Mouse (Mus musculus) large intestine, adult 2 months (tissue): ENCODE data around the gene Cntnap2. TPM values are rescaled to one million over a fixed set of nuclear protein-coding genes. Genes with fewer than 3 reads are reported as not detected.

Experiments
- DNase-seq: peaks from one replicate; pipeline ENCODE4 v3.0.0-alpha.2; 2012; ENCODE audit warnings: low read depth, low spot score
- WGBS: fragments of 180-500 bp; shearing (Covaris S2); methylation state at CpG from one replicate; pipeline ENCODE4 v1.1.7; 2018; 5-methylcytosine and 5-hydroxymethylcytosine counted together
- polyA plus RNA-seq: library from polyadenylated mRNA; depleted of rRNA; stranded (reverse); fragments of >200 nt; gene quantifications from 2 replicates; pipeline ENCODE4 v1.2.3, GENCODE M21; 2012

Gene Cntnap2
- polyA plus RNA-seq, 1 experiment, result 0.15 TPM

DNA sequence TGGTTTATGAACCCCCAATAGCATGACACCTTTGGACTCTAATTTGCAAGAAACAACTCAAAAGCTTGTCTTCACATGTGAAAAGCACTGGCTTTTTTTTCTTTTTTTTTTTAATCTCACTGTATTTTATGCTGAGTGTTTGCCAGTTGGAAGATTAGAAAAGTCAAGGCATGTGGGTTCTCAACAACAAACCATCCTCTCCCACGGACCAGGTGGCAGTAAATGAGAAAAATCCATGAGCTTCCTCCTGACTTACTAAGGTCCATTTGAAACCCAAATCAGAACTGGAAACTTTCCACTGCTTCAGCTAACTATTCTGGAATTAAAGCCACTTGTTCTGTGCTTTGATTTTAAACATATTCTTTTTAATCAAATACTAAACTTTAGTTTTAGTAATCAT lies 784.6 kb downstream of the Cntnap2 start:
- 40% methylated on average over 1 of the region's 1 CpGs for WGBS
- DNase-seq, result no peak

DNA sequence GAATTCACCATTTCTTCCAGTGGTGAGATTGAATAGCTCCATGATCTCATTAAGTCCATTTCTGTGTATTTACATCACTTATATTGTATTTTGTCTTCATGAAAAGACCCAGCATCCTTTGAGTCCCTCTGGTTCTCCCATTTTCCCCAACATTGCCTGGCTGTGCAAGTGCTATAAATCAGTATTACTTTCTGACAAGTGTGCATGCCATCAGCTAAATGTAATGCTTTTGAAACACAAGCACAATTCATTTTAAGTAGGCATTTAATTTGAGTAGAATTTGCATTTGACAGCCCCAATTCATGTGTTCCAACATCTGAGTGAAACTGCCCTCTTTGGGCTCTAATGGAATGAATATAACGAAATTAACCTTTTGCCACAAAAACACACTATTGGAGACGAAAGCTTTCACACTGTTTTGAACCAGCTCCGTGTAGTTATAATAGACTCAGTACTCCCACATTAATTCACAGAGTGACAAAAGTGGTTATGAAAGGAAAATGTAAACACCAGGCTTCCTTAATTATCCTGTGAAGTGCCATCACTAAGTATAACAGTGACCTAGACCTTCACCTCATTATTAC lies 812.3 kb downstream of the Cntnap2 start:
- WGBS, result 66% methylated on average over 3 of the region's 3 CpGs

DNA sequence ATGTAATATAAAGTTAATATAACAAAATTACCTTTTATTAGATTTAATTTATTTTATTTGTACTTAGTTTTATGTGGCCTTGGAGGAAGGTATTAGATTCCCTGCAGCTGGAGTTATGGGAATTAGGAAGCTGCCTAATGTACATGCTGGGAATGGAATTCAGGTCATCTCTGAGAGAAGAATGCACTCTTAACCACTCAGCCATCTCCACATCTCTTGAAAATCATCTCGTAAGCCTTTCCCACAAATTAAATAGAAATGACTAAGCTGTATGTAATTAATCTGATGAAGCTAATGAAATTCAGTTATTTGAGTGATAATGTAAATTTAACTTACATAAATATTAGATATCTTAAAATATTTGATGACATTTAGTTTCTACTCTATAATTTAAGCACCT lies 826.3 kb downstream of the Cntnap2 start:
- WGBS, result 87% methylated on average over 1 of the region's 1 CpGs
- no peak for DNase-seq

More for the DNA sequence above, 812.3 kb downstream of the Cntnap2 start:
- DNase-seq, result no peak

DNA sequence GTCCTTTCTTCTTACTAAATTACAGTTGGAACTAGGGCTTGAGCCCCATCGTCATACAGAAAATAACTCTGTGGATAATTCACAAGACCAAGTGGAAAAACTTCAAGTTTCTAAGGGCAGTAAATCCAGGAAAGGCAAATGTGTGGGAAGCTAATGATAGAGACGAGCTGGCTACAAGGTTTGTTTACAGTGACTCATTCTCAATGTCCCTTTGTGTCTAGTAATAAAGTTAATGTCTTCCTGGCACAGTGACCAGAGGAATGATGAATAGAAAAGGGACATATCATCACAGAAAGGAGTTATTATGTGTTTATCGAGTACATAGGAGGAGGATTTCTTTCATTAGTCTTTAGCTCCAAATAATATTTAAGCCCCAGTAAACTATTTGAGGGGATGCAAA lies 828.7 kb downstream of the Cntnap2 start:
- no peak for DNase-seq
- 34% methylated on average over 3 of the region's 3 CpGs for WGBS

DNA sequence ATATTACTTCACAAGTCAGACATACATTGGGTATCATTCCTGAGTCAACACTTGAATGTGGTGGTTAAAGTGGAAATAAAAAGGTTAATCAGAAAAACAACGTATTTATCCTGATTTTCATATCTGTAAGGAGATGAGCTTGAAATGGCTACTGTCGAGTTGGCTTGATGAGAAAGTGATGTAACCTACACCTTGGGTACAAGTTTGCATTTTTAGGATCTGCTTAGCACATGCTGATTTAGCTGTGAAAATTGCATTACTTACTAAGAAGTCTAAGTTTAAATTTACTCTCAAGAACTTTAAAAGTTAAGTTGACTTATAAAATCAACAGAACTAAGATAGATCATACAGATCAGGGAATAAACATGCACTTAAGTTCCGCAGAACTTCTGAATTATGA lies 879.1 kb downstream of the Cntnap2 start:
- WGBS, result 61% methylated on average over 3 of the region's 3 CpGs
- no peak for DNase-seq

DNA sequence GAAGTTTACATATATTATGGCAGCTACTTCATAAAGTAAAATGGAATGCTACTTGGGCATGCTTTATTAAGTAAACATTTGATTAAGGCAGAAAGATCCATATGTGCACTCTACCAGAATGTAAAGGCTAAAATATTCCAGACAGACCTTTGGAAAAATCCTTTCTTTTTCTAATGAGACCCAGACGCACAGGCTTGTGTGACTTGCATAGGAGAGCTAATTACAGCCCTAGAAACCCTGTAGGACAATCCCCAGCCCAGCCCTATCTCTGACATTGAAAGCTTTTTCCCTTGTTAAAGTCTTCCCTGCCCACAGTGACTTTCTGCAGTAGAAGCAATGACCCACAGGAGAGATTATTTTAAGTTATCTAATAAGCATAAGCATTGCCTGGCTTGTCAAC lies 879.6 kb downstream of the Cntnap2 start:
- no peak for DNase-seq
- 47% methylated on average over 1 of the region's 1 CpGs for WGBS

DNA sequence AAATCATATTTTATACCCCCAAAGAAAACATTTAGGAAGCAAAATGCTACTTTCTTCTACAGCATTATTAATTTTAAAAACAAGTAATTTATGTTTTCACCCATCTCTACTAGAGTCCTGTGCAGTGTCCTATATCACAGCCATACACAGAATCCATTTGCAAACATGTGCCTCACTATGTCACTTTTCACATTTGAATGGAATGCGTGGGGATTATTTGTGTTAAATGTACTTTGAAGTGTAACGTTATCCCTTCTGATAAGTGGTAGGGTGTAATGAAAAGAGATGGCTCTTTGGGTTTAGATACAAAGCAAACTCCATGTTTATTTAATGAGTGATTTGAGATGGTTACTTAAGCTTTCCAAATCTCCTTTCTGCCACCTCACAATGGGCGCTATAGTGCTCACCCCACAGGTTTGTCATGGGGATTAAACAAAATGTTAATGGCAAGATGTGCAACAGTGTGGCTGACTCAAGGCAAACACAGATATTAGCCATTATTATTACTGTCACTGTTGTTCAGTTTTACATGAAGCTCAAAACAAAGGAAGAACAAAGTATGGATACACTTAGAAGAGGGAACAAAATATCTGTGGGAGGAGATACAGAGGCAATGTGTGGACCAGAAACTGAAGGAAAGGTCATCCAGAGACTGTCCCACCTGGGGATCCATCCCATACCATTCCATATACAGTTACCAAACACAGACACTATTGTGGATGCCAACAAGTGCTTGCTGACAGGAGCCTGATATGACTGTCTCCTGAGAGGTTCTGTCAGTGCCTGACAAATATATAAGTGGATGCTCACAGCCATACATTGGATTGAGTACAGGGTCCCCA lies 886.2 kb downstream of the Cntnap2 start:
- no peak for DNase-seq
- 65% methylated on average over 3 of the region's 3 CpGs for WGBS

DNA sequence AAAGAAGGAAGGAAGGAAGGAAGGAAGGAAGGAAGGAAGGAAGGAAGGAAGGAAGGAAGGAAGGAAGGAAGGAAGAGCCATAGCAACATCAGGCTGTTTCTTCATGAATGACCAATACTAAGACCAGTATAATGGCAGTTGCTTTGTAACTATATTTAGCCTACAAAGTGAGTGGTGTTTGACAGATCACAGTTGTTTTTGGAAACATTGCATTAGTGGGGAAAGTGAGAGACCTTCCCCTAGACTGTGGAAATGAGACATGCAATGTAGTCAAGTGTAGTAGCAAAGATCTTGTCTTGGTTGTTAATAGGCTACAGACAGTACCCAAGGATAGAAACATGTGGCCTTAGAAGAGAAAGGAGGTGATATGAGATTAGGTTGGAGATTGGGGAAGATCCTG lies 895.6 kb downstream of the Cntnap2 start:
- DNase-seq, result no peak

DNA sequence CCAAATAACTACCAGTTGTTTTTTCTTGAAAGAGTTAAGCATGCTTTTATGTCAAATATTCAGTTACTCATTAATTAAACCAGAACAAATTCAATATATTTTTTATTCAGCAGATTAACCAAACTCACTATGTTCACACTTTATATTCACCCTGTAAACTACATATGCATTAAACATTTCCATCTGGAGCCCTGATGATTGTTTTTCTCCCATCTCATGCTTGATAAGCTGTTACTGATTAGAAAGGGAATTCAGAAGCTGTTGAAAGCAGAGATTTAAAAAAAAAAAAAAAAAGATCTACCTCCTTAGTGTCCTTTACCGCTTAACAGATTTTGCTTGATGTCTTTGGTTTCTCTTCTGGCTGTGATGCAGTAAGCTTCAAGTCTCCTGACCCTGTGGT lies 905.3 kb downstream of the Cntnap2 start:
- no peak for DNase-seq
- WGBS, result 84% methylated on average over 1 of the region's 1 CpGs

DNA sequence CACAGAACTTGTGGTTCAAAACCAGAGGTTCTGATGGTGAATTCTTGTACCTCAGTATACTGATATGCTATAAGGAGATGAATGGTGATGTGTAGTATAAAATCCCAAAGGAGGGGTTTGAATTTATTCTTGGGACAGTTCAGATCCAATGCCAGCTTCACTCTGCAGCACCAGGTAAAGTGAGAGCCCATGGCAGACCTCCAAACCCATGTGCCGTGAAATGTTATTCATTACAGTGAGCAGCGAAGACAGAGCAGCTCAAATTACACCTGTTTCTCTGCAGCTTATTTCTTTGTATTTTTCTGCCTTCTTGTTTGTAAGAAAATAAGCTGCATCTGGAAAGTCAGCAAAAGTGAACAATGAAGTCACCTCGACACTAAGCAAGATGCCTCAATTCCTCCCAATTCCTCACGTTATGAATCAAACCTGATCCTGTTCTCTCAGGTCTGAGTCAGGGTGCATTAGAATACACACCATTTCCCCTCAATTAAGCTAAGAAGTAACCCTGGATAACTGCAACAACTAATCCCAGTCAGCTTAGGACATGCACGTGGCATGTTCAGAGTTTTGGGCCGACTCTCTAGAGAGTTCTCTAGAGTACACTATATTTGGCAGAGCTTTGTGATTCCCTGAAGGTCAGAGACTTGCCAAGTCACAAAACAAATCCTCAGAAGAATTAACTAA lies 915.5 kb downstream of the Cntnap2 start:
- WGBS, result 68% methylated on average over 6 of the region's 6 CpGs
- no peak for DNase-seq

DNA sequence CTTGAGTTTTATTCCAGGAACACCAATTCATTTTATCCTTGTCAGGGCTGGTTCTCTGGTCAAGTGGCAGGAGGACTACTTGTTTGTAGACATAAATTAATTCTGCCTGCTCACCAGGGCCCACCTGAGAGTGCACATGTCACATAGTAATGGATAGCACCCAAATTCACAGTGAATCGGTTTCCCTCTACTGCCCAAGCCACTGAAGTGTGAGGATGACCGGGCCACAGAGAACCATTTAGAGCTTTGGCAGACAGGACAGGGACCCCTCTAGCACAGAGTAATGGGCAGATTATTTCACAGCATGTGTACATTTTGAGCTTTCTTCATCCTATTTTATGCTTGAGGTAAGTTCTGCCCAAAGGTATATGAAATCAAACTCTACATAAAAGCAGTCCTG lies 920.0 kb downstream of the Cntnap2 start:
- 88% methylated on average over 2 of the region's 2 CpGs for WGBS
- DNase-seq, result no peak

DNA sequence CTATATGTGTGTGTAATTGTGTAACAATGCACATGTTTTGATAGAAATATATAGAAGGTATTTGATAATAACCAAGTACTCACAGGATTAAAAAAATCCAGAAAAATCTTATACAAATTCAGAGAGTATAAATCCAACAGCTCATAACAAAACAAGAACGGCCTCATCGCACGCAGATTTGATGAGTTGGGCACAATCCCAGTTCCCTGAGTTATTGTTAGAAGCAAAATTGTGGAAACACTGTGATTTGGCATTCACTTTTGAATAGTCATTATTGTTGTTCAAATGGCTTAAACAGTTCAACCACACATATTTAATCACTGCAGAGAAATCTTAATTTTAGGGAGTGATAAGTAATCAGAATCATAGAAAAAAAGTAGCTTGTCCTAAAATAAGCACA lies 928.9 kb downstream of the Cntnap2 start:
- WGBS, result 84% methylated on average over 3 of the region's 3 CpGs
- DNase-seq, result no peak

DNA sequence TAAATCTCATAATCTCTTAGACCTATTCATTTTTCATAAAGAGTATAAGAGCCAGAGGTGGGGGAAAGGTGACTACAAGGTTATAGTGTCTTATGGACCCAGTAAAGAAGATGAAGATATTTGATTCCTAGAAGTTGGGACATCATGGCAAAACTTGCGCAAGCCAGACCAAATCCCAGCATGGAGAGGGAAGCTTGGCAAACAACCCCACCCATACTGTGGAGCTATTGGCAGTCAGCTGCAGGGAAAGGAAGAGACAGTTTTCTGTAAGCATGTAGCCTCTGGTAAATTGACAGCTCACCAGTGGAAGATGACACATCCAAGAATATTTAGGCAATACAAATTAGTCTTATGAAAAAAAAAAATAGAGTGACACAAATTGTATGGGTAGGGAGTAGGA lies 931.9 kb downstream of the Cntnap2 start:
- WGBS, result 76% methylated on average over 1 of the region's 1 CpGs
- DNase-seq, result no peak

DNA sequence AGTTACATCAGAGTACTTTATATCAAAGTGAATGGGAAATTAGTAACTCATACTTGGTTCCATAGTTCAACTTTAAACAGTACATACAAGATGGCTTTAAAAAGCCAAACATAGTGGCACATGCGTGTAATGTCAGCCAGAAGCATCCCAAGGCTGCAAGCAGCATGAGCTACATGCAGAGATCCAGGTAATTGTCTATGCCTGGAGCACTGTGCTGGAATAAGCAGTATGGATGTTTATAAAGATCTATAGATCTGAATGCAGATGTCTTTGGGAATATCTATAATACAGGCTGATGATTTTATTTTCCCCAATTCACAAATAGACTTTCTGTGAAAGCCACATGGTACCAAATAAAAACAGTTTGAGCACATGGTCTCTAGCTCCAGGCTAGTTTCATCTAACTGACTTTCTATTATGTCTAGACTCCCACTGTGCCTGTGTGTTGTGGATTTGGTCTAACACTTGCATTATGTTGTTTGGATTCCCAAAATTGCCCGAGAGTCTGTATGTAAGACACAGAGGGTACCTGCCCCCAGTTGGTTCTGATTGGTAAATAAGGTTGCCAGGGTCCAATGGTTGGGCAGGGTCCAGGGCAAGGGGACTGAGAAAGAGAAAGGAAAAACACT lies 963.5 kb downstream of the Cntnap2 start:
- 77% methylated on average over 2 of the region's 2 CpGs for WGBS
- DNase-seq, result no peak

DNA sequence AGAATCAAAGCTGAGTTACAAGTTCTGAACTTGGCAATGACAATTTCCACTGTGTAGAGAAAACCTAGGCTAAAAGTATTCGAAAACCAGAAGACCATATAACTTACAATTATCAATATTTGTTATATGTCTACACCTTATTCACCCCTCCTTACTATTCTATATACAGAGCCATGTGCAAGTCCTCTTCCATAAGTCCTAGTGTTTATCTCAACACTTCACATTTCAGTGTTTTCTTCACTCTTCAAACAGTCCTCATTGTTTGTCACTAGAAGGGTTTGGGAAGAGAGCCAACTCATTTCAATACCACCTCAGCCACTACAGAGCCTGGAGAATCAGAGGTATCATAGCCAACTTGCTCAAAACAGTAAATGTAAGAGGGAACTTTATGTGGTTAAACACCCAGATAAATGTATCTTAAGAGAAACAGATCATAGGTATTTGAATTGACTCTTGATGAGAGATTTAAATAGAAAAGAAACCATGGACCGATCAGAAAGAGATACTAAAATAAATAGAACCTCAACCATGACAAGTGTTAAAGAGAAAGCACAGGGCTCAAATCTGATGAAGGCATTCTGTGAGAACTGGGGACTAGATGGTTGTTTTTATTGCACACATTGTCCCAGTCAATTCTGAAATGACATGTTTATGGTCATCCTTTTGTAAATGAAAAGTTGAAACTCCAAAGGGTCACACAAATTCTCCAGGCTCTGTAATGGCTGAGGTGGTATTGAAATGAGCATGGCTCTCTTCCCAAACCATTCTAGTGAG lies 972.9 kb downstream of the Cntnap2 start:
- DNase-seq, result no peak
- 63% methylated on average over 2 of the region's 2 CpGs for WGBS

DNA sequence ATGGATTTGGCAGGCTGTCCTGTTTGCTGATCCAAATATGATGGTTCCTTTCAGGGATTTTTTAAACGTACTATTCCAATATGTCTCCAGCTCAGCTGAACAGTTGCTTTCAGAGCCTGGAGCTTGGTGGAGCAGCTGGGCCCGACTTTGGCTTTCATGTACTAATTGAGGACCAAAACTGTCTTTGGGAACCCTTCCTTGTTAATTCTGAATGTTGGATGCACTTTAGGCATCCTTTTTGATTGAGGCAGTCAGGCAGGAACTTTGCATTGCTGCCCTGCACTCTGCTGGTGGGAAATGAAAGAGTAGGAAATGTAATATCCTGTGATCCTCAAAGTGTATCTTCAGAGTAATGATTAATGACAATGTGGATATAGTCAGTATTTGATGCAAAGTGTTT lies 974.0 kb downstream of the Cntnap2 start:
- WGBS, result 53% methylated on average over 2 of the region's 2 CpGs
- no peak for DNase-seq

DNA sequence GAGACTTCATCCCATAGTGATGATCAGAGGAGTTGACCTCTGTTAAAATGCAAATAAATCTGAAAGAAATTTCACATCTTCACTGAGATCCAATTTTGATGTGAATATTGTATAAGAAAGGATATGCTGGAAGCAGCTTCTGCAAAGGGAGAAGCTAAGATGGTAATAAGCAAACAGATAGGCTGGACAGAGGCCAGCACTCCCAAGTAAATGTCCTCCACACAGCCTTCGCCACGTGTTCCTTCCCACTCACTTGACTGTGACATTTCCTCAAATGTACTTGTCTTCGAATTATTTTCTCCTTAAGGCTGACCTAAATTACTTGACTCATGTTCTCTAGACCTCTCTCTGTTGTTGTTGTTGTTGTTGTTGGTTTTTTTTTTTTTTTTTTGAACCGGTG lies 981.5 kb downstream of the Cntnap2 start:
- 79% methylated on average over 4 of the region's 4 CpGs for WGBS
- no peak for DNase-seq

DNA sequence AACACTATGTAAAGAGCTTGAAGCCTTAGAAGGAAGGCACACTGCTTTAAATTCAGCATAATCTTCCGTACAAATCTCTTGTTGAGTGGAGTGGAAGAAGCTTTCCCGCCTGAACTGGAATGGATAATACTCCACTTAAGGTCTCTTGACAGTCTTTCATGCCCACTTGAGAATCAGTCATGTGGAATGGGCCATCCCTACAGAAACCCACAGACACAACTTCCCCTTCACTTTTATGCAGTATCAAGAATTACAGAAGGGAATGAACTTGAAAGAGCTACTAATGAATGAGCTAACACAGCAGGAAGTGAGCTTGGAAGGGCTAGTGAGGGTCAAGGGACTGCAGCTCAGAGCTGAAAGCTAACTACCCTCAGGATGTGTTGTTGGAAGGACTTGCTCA lies 1021.1 kb downstream of the Cntnap2 start:
- DNase-seq, result no peak
- 86% methylated on average over 2 of the region's 2 CpGs for WGBS

DNA sequence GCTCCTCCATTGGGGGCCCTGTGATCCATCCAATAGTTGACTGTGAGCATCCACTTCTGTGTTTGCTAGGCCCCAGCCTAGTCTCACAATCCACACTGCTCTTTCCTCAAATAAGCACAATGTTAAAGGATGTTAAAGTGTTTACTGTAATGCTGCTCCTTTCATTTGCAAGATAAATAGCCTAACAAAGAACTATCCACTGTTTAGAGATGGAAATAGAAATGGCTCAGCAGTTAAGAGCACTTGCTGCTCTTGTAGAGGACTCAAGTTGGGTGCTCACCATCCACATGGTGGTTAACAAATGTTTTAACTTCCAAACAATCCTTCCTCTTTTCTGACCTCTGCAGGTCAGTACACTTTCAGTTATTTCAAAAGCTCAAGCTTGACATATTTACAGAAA lies 1022.3 kb downstream of the Cntnap2 start:
- DNase-seq, result no peak
